Mouse (Mus musculus) neural tube, embryonic 11.5 days (tissue): Measurements from ENCODE around the gene Azi2. TPM values are rescaled to one million over a fixed set of nuclear protein-coding genes. Genes with fewer than 3 reads are reported as not detected.
A peak's percentile ranks its signal among the peaks of the same experiment; 100 is the strongest.

ENCODE experiments used
- ATAC-seq: fragments of 200-750 bp; cut with Nextera tagmentation; 2 replicates; pipeline ENCODE4 v1.8.0; 2017; ENCODE audit warnings: moderate number of reproducible peaks, mild to moderate bottlenecking, moderate TSS enrichment, moderate library complexity; ENCODE audit not compliant: insufficient read depth, low FRiP score, low TSS enrichment
- DNase-seq: peaks from one replicate; pipeline ENCODE4 v3.0.0-alpha.2; 2015; ENCODE audit warnings: low spot score
- H3K27ac ChIP-seq: fragments of 300-500 bp; sonication (generic); 2 replicates; pipeline ENCODE4 v1.5.1; 2014; ENCODE audit warnings: low read depth, mild to moderate bottlenecking, low read length
- H3K27me3 ChIP-seq: fragments of 300-500 bp; sonication (generic); 2 replicates; pipeline ENCODE4 v1.6.1; 2014; ENCODE audit warnings: mild to moderate bottlenecking, low read length, mixed read lengths; ENCODE audit not compliant: control insufficient read depth, insufficient read depth
- H3K36me3 ChIP-seq: fragments of 300-500 bp; sonication (generic); 2 replicates; pipeline ENCODE4 v1.6.1; 2014; ENCODE audit warnings: mild to moderate bottlenecking, low read length, moderate library complexity, mixed read lengths; ENCODE audit not compliant: control insufficient read depth, insufficient read depth
- H3K4me1 ChIP-seq: fragments of 300-500 bp; sonication (generic); 2 replicates; pipeline ENCODE4 v1.6.1; 2014; ENCODE audit warnings: low read length, mixed read lengths; ENCODE audit not compliant: control insufficient read depth, insufficient read depth
- H3K4me2 ChIP-seq: fragments of 300-500 bp; sonication (generic); 2 replicates; pipeline ENCODE4 v1.6.1; 2014; ENCODE audit warnings: low read depth, mild to moderate bottlenecking, moderate library complexity
- H3K4me3 ChIP-seq: fragments of 300-500 bp; sonication (generic); 2 replicates; pipeline ENCODE4 v1.5.1; 2014; ENCODE audit warnings: low read depth, low read length
- H3K9ac ChIP-seq: fragments of 300-500 bp; sonication (generic); 2 replicates; pipeline ENCODE4 v1.6.1; 2014; ENCODE audit warnings: mild to moderate bottlenecking, low read length
- H3K9me3 ChIP-seq: fragments of 300-500 bp; sonication (generic); 2 replicates; pipeline ENCODE4 v1.6.1; 2016; ENCODE audit warnings: low read length; ENCODE audit not compliant: control insufficient read depth
- WGBS: fragments of 180-500 bp; shearing (Covaris S2); extraction: QIAGEN DNeasy Blood & Tissue Kit; methylation state at CpG from one replicate; pipeline ENCODE4 v1.1.7; 2014; 5-methylcytosine and 5-hydroxymethylcytosine counted together
- polyA plus RNA-seq: library from polyadenylated mRNA; unstranded; fragments of >200 nt; fragmentation: Nextera tagmentation; extraction: Ambion mirVana; gene quantifications from 2 replicates; pipeline ENCODE4 v1.2.1, GENCODE M21; 2014

Azi2 gene
- polyA plus RNA-seq, 1 experiment from 2014 or later, result 77.7 TPM

GRCm38 (mm10) chr9:118031694-118032093 lies 8.6 kb upstream of the Azi2 start:
- H3K9ac ChIP-seq, result no peak overlapping the region
- no peaks in the 10 kb centered on the region for H3K36me3 ChIP-seq
- DNase-seq (no peak), ATAC-seq (no peak)
- H3K4me3 ChIP-seq, result no peak overlapping the region
- no peaks in the 10 kb centered on the region for H3K4me1 ChIP-seq
- no peaks in the 10 kb centered on the region for H3K9me3 ChIP-seq
- no peaks in the 10 kb centered on the region for H3K27me3 ChIP-seq
- H3K4me2 ChIP-seq, result no peak overlapping the region
- 58% methylated on average over 2 of the region's 2 CpGs for WGBS
- no peak overlapping the region for H3K27ac ChIP-seq

DNA sequence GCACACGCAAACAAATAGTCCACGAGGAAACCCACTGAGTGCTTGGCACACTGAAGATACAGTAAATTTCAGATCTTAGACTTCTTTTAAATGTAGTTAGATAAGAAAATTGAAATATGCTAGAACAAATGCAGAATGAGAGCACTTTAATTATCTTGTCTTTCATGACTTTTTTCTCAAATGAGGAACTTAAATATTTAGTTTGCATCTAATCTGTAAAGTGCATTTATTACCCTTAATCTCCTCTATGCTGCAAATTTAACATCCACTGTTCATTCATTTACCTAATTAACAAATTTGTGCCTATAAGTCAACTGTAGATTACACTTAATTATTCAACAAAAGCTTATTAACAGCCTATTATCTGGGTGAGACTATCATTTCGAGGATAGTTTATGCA lies 5.3 kb upstream of the Azi2 start:
- Histone ChIP-seq H3K36me3 (no peaks in the 10 kb centered on the region), H3K27ac (no peak overlapping the region), H3K27me3 (no peaks in the 10 kb centered on the region), H3K9ac (no peak overlapping the region), H3K4me2 (no peak overlapping the region), H3K4me3 (no peak overlapping the region), H3K9me3 (no peaks in the 10 kb centered on the region), H3K4me1 (no peaks in the 10 kb centered on the region)
- DNase-seq, result no peak
- ATAC-seq, result no peak
- 86% methylated on average over 3 of the region's 3 CpGs for WGBS

GRCm38 (mm10) chr9:118041022-118041400 lies 712 bp downstream of the Azi2 start:
- no peak for DNase-seq
- no peaks in the 10 kb centered on the region for H3K9me3 ChIP-seq
- no peaks in the 10 kb centered on the region for H3K36me3 ChIP-seq
- H3K4me3 ChIP-seq, result peak overlapping the region; percentile 79
- 2% methylated on average over 21 of the region's 21 CpGs for WGBS
- no peaks in the 10 kb centered on the region for H3K27me3 ChIP-seq
- peak overlapping the region; percentile 86 for H3K9ac ChIP-seq
- ATAC-seq, result no peak
- peaks cover 7% of the 10 kb centered on the region; the same call in 1 of the 2 replicates for H3K4me1 ChIP-seq
- H3K4me2 ChIP-seq, result peak overlapping the region; percentile 78
- H3K27ac ChIP-seq, result peak overlapping the region; percentile 94

DNA sequence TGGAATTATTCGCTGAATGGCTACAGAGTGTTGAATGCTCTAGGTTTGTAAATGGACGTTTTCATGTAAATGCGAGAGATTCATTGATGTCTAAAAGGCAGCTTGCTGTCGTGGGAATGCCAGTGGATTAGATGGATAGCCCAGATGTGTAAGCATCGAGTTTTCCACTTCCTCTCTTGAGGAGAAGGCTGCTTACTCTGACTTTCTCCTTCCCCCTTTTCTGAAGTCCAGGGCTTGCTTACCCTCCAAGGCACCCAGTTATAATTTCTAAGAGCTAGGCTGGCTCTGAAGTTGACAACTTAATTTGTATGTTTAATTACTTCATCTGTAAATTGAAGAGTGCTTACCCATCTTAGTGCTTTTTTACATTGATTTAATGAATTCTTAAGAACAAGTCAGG lies 1.3 kb downstream of the Azi2 start:
- WGBS, result 26% methylated on average over 5 of the region's 5 CpGs
- no peak overlapping the region for H3K27ac ChIP-seq
- peak overlapping the region; percentile 78 for H3K4me2 ChIP-seq
- no peak for ATAC-seq
- DNase-seq, result no peak
- H3K9me3 ChIP-seq, result no peaks in the 10 kb centered on the region
- H3K9ac ChIP-seq, result no peak overlapping the region
- no peaks in the 10 kb centered on the region for H3K27me3 ChIP-seq
- H3K4me3 ChIP-seq, result peak overlapping the region; percentile 79
- no peaks in the 10 kb centered on the region for H3K36me3 ChIP-seq
- peaks cover 7% of the 10 kb centered on the region; the same call in 1 of the 2 replicates for H3K4me1 ChIP-seq

- Histone ChIP-seq H3K4me1 (peaks cover 7% of the 10 kb centered on the region; the same call in 1 of the 2 replicates), H3K9me3 (no peaks in the 10 kb centered on the region), H3K27me3 (no peaks in the 10 kb centered on the region), H3K4me2 (no peak overlapping the region), H3K4me3 (no peak overlapping the region), H3K27ac (no peak overlapping the region), H3K36me3 (no peaks in the 10 kb centered on the region), H3K9ac (no peak overlapping the region)
- ATAC-seq (no peak), DNase-seq (no peak)
- WGBS, result 95% methylated on average over 4 of the region's 4 CpGs
These were observed 2.4 kb downstream of the Azi2 start for GRCm38 (mm10) chr9:118042738-118043137.

DNA sequence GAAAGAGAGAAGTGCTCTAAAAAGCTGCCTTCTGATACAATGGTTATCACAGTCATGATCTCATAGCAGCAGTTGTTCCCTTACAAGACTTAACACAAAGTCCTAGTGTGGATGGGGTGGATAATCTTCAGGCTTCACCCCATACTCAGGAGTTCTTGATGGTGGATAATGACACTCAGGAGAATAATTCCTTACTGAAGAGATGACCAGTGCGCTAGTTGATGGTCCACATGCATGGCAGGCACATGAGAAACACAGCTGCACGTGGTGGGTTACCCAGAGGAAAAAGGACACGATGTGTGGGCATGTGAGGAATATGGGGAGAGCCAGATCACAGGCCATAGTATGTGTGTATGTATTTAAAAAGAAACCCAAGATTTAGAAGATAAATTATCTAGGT lies 3.3 kb downstream of the Azi2 start:
- Histone ChIP-seq H3K9me3 (no peaks in the 10 kb centered on the region), H3K4me1 (peaks cover 7% of the 10 kb centered on the region; the same call in 1 of the 2 replicates), H3K9ac (no peak overlapping the region), H3K27ac (no peak overlapping the region), H3K27me3 (no peaks in the 10 kb centered on the region), H3K4me2 (no peak overlapping the region), H3K36me3 (no peaks in the 10 kb centered on the region), H3K4me3 (no peak overlapping the region)
- 93% methylated on average over 3 of the region's 3 CpGs for WGBS
- DNase-seq (no peak), ATAC-seq (no peak)

GRCm38 (mm10) chr9:118045011-118045533 lies 4.8 kb downstream of the Azi2 start:
- H3K9me3 ChIP-seq, result no peaks in the 10 kb centered on the region
- H3K4me3 ChIP-seq, result no peak overlapping the region
- DNase-seq (no peak), ATAC-seq (no peak)
- no peak overlapping the region for H3K4me2 ChIP-seq
- H3K9ac ChIP-seq, result no peak overlapping the region
- WGBS, result 75% methylated on average over 1 of the region's 1 CpGs
- H3K36me3 ChIP-seq, result no peaks in the 10 kb centered on the region
- peaks cover 7% of the 10 kb centered on the region; the same call in 1 of the 2 replicates for H3K4me1 ChIP-seq
- H3K27ac ChIP-seq, result no peak overlapping the region
- H3K27me3 ChIP-seq, result no peaks in the 10 kb centered on the region

DNA sequence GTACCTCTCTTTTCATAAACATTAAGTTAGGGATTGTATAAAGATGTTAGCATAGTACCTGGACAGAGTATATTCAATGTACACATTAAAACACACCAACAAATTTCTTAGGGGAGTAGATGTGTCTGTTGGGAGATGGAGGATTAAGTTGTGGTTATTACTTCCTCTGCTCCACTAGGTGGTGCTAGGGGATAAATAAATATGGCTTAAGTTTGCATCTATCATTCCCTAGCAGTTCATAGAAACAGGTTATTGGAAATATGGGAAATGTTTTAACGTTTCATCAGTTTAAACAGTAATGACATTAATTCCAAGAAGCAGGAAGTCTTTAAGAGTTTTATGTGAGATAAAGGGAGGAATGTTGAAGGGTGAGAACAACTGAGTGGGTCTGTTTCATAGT lies 13.0 kb downstream of the Azi2 start:
- no peak overlapping the region for H3K4me3 ChIP-seq
- DNase-seq, result no peak
- 61% methylated on average over 1 of the region's 1 CpGs for WGBS
- no peak for ATAC-seq
- H3K36me3 ChIP-seq, result peaks cover 6% of the 10 kb centered on the region
- no peak overlapping the region for H3K27ac ChIP-seq
- H3K4me2 ChIP-seq, result no peak overlapping the region
- H3K4me1 ChIP-seq, result no peaks in the 10 kb centered on the region
- H3K27me3 ChIP-seq, result no peaks in the 10 kb centered on the region
- H3K9me3 ChIP-seq, result no peaks in the 10 kb centered on the region
- H3K9ac ChIP-seq, result no peak overlapping the region

- no peak overlapping the region for H3K4me3 ChIP-seq
- no peak overlapping the region for H3K4me2 ChIP-seq
- no peaks in the 10 kb centered on the region for H3K27me3 ChIP-seq
- 96% methylated on average over 3 of the region's 3 CpGs for WGBS
- H3K9ac ChIP-seq, result no peak overlapping the region
- no peak for ATAC-seq
- no peak for DNase-seq
- H3K27ac ChIP-seq, result no peak overlapping the region
- H3K4me1 ChIP-seq, result no peaks in the 10 kb centered on the region
- H3K9me3 ChIP-seq, result no peaks in the 10 kb centered on the region
- peaks cover 3% of the 10 kb centered on the region; the same call in 1 of the 2 replicates for H3K36me3 ChIP-seq
These were observed 18.8 kb downstream of the Azi2 start for GRCm38 (mm10) chr9:118059101-118059500.
